Mouse (Mus musculus) heart, embryonic 15.5 days (tissue): ENCODE measurements around the gene Spin4. TPM values are rescaled to one million over a fixed set of nuclear protein-coding genes. Genes with fewer than 3 reads are reported as not detected.
A peak's percentile ranks its signal among the peaks of the same experiment; 100 is the strongest.

Experiments used
- ATAC-seq: fragments of 200-750 bp; cut with Nextera tagmentation; replicated peaks from 2 replicates; pipeline ENCODE4 v1.8.0; 2017; ENCODE audit warnings: low read depth, moderate TSS enrichment; ENCODE audit not compliant: insufficient number of reproducible peaks, insufficient read depth, low FRiP score
- H3K27ac ChIP-seq: fragments of 300-500 bp; sonication (generic); 2 replicates; pipeline ENCODE4 v1.5.1; 2015; ENCODE audit warnings: mild to moderate bottlenecking, inconsistent platforms
- H3K27me3 ChIP-seq: fragments of 300-500 bp; sonication (generic); 2 replicates; pipeline ENCODE4 v1.6.1; 2015; ENCODE audit warnings: inconsistent platforms
- H3K36me3 ChIP-seq: fragments of 300-500 bp; sonication (generic); 2 replicates; pipeline ENCODE4 v1.6.1; 2015; ENCODE audit warnings: mild to moderate bottlenecking, inconsistent platforms
- H3K4me1 ChIP-seq: fragments of 300-500 bp; sonication (generic); replicated peaks from 2 replicates; pipeline ENCODE4 v1.6.1; 2015; ENCODE audit warnings: inconsistent platforms
- H3K4me2 ChIP-seq: fragments of 300-500 bp; sonication (generic); 2 replicates; pipeline ENCODE4 v1.6.1; 2015; ENCODE audit warnings: inconsistent platforms, mild to moderate bottlenecking, moderate library complexity
- H3K4me3 ChIP-seq: fragments of 300-500 bp; sonication (generic); 2 replicates; pipeline ENCODE4 v1.5.1; 2015; ENCODE audit warnings: mild to moderate bottlenecking, inconsistent platforms
- H3K9ac ChIP-seq: fragments of 300-500 bp; sonication (generic); 2 replicates; pipeline ENCODE4 v1.6.1; 2015; ENCODE audit warnings: mild to moderate bottlenecking, inconsistent platforms
- H3K9me3 ChIP-seq: fragments of 300-500 bp; sonication (generic); replicated peaks from 2 replicates; pipeline ENCODE4 v1.6.1; 2016; ENCODE audit warnings: inconsistent platforms
- WGBS: fragments of 180-500 bp; shearing (Covaris S2); methylation state at CpG from one replicate; pipeline ENCODE4 v1.1.7; 2015; ENCODE audit warnings: mixed read lengths; 5-methylcytosine and 5-hydroxymethylcytosine counted together
- polyA plus RNA-seq: library from polyadenylated mRNA; unstranded; fragments of >200 nt; fragmentation: Nextera tagmentation; extraction: Ambion mirVana; gene quantifications from 2 replicates; pipeline ENCODE4 v1.2.1, GENCODE M21; 2015

Gene Spin4
- 3.8 and 4.2 TPM in 2 replicates for polyA plus RNA-seq

DNA sequence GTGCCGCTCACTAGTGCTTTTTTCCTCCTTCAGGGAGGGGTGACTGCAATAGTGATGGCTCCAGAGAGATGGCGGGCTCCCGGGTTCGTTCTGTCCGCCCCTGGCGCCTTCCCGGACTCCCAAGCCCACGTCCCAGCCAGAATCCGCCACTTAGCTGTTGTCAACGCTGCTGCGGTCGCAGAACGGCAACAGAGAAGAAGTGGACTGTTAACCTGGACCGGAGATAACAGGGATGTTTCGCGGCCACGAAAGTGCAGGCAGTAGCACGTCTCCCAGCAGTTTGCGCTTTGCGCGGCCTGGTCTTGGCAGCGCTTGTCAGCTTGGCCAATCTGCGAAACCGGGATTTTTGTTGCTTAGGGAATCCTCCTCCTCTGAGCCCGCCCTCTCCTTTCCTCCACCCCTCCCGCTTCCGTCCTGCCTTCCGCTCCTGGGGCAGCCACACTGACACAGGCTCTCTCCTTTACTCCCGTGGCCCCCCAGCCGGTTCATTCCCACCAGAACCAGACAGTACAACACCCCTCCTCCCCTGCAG, at the start of gene Spin4:
Spin4 (minus strand) TSS at position 322 of the 532 bp plus-strand sequence.
- H3K27ac ChIP-seq, result peak within 1 kb of the TSS; percentile 91
- 14% methylated on average over 29 of the region's 30 CpGs for WGBS
- peak within 1 kb of the TSS; percentile 69 for H3K4me2 ChIP-seq
- H3K9me3 ChIP-seq, result no peaks in the 10 kb centered on the region
- peak within 1 kb of the TSS; percentile 64 for H3K9ac ChIP-seq
- H3K4me1 ChIP-seq, result no peaks in the 10 kb centered on the region
- H3K4me3 ChIP-seq, result peak within 1 kb of the TSS; percentile 58
- peak; percentile 98 for ATAC-seq
- no peaks in the 10 kb centered on the region for H3K27me3 ChIP-seq
- no peaks in the 10 kb centered on the region for H3K36me3 ChIP-seq

DNA sequence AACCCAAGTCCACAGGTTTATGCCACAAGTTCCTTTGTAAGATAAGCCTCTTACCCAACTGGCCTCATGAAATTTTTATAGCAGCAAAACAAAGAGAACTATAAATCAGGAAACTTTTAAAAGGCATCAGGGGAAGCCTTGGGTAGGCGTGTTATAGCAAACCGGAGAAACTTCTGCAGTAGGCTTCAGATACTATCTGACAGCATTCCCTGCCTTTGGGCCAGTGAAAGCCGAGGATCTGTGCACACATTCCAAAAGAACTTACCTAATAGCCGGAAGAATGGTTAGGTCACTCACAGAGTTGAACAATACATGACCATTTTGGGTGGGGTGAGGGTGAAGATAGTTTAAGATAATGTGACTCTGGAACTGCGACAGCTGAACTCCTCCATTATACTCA, 1.4 kb upstream of the Spin4 start:
- 52% methylated on average over 5 of the region's 5 CpGs for whole genome bisulfite sequencing

DNA sequence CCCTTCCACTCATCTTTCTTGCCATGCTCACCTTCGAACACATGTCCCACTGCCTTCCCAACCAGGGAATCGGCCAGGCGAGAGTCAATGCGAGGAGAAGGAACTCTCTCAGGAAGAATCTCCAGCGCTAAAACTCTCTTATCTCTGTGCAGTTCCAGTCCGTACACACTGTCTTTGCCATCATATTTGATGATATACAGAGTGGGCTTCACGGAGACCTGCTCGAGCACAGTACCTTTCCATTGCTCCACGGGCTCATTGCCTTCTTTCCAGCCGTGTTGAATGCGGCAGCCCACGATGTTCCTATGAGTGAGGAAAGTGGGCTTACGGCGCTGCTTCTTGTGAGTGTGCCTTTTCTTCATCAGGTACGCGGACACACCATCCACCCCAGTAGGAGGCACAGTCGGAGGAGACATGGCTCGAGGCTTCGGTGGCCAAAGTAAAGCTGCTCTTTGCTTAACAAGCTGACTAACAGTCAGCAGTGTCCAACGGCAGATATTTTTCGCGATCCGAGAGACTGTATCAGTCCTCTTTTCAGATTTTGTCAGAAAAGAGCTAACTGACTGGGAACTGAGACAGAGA, 612 bp downstream of the Spin4 start:
- Histone ChIP-seq H3K4me2 (peak overlapping the region; percentile 69), H3K36me3 (no peaks in the 10 kb centered on the region), H3K4me1 (no peaks in the 10 kb centered on the region), H3K27ac (peak overlapping the region; percentile 91), H3K9me3 (no peaks in the 10 kb centered on the region), H3K4me3 (peak overlapping the region; percentile 58), H3K27me3 (no peaks in the 10 kb centered on the region), H3K9ac (peak overlapping the region; percentile 64)
- 0 out of 2 replicates have a peak, but pooled peaks have one; percentile 9 for ATAC-seq
- 15% methylated on average over 23 of the region's 23 CpGs for whole genome bisulfite sequencing

More for the DNA sequence above, 1.4 kb upstream of the Spin4 start:
- H3K9ac ChIP-seq, result no peak overlapping the region
- H3K27me3 ChIP-seq, result no peaks in the 10 kb centered on the region
- no peak overlapping the region for H3K4me3 ChIP-seq
- no peaks in the 10 kb centered on the region for H3K4me1 ChIP-seq
- no peaks in the 10 kb centered on the region for H3K36me3 ChIP-seq
- H3K4me2 ChIP-seq, result no peak overlapping the region
- no peaks in the 10 kb centered on the region for H3K9me3 ChIP-seq
- H3K27ac ChIP-seq, result no peak overlapping the region
- ATAC-seq, result no peak

DNA sequence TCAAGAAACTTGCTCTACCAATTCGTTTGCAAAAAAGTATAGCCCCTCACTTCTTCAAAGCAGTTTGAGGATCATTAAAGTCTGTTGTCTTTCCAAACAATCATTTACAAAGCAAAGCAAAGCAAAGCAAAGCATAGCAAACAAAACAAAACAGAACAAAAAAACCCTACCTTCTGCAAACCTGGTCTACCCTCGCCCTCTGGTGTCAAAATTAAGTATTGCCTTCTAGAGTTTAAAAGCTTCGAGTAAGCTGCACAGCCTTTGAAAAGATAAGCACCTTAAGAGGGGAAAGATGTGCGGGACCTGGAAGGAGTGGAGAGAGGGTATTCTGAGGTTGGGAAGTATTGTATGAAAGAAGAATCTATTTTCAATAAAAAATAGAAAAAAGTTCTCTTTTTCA, 14.4 kb downstream of the Spin4 start:
- no peak for ATAC-seq
- H3K4me3 ChIP-seq, result no peak overlapping the region
- no peak overlapping the region for H3K4me2 ChIP-seq
- H3K4me1 ChIP-seq, result no peaks in the 10 kb centered on the region
- no peak overlapping the region for H3K9ac ChIP-seq
- H3K27ac ChIP-seq, result no peak overlapping the region
- 11% methylated on average over 4 of the region's 4 CpGs for WGBS
- H3K36me3 ChIP-seq, result no peaks in the 10 kb centered on the region
- no peaks in the 10 kb centered on the region for H3K27me3 ChIP-seq
- no peaks in the 10 kb centered on the region for H3K9me3 ChIP-seq

DNA sequence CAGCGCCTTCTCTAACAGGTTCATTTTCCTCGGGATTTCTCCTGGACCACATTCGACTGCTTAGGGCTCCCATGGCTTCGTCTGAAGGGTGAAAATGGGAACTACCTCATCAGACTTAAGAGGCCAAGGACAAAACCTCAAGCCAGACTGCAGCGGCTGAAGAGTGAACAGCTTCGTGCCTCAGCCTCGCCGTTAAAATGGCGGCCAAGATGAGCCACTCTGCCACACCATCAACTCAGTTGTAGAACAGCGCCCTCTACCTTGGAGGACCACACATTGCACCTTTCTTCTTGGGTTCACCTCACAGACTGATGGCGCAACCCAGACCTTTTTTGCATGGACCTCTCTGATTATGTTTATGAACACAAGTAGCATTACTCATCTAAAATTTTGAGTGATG, 27.6 kb downstream of the Spin4 start:
- 90% methylated on average over 11 of the region's 11 CpGs for WGBS
- ATAC-seq, result no peak
- Histone ChIP-seq H3K4me1 (no peaks in the 10 kb centered on the region), H3K9ac (no peak overlapping the region), H3K27ac (no peak overlapping the region), H3K4me2 (no peak overlapping the region), H3K36me3 (no peaks in the 10 kb centered on the region), H3K9me3 (no peaks in the 10 kb centered on the region), H3K27me3 (no peaks in the 10 kb centered on the region), H3K4me3 (no peak overlapping the region)

DNA sequence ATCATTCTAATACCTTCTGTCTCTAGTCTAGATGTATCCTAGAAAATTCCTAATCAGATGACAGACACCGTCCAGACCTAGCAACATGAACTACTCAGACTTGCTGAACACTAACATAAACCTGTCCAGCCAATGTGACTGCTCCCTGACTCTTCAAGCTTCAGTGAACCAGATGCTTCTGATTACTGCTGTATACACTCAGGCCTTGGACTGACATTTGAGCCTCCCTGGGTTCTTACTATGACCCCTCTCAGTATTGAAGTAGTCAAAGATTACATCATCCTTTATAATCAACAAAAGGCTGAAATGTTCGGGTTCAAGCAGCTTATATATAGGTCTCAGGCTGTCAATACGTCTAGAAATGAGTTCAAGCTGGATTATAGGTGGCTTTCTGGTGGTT, 32.4 kb downstream of the Spin4 start:
- 46% methylated on average over 3 of the region's 3 CpGs for WGBS
- no peak for ATAC-seq
- no peak overlapping the region for H3K9ac ChIP-seq
- no peaks in the 10 kb centered on the region for H3K9me3 ChIP-seq
- no peaks in the 10 kb centered on the region; the same call in 1 of the 2 replicates for H3K27me3 ChIP-seq
- H3K4me1 ChIP-seq, result no peaks in the 10 kb centered on the region
- no peak overlapping the region for H3K4me3 ChIP-seq
- no peaks in the 10 kb centered on the region for H3K36me3 ChIP-seq
- no peak overlapping the region for H3K27ac ChIP-seq
- no peak overlapping the region for H3K4me2 ChIP-seq

DNA sequence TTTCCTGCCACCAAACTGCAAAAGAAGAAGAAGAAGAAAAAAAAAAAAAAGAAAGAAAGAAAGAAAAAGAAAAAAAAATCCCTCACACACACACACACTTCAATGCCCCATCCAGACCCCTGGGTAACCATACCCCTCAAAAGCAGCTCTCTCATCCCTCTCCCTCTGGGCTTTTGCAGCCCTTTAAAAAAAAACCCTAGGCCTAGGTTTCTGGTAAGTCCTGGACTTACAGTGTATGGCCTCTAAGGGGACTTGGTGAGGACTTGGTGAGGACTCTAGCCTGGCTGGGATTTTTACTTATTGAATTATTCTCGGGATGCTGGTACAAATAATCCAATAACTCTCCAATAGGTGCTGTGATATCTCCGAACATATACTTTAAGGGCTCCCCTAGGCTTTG, 35.6 kb downstream of the Spin4 start:
- no peak for ATAC-seq
- peak overlapping the region; percentile 48 for H3K4me3 ChIP-seq
- H3K27ac ChIP-seq, result no peak overlapping the region
- H3K36me3 ChIP-seq, result no peaks in the 10 kb centered on the region
- H3K27me3 ChIP-seq, result no peaks in the 10 kb centered on the region; the same call in 1 of the 2 replicates
- H3K9ac ChIP-seq, result peak overlapping the region; percentile 44; the same call in 1 of the 2 replicates
- 71% methylated on average over 2 of the region's 2 CpGs for WGBS
- H3K9me3 ChIP-seq, result no peaks in the 10 kb centered on the region
- no peaks in the 10 kb centered on the region for H3K4me1 ChIP-seq
- H3K4me2 ChIP-seq, result peak overlapping the region; percentile 70

DNA sequence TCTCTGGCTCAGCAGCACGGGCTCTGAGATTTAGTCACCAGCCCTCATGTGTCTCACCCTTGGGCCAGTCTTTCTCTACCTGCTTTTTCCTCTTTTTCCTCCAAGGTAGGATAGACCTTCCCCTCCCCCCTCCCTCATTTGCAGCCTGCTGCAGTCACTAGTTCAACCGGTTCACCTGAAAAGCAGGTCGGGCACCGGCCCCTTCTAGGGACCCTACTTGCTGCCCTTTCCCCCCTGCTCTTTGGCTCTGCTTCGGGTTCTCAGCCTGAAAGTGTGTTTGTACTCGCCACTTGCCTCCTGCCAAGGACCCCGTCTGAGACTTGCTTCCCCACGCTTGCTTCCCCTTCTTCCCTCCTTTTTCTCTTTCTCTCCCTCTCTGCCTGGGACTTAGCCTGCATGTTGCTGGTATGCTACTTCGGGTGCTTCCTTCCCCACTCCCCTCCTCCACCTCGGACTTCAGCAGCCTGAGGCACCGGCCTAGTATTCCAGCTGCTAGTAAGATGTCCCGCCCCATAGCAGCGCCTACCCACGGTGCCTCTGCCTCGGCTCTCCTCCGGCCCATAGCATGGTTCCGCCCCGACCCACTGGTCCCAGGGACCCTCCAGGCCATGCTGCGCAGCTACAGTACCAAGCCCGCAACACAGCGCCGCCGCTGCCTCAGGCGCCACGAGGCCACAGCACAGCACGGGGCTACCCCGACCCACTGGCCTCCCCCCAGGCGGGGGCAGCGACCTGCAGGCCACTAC, 36.2 kb downstream of the Spin4 start:
- Histone ChIP-seq H3K4me2 (peak overlapping the region; percentile 70), H3K9me3 (no peaks in the 10 kb centered on the region), H3K4me1 (no peaks in the 10 kb centered on the region), H3K27me3 (no peaks in the 10 kb centered on the region; the same call in 1 of the 2 replicates), H3K9ac (peak overlapping the region; percentile 44), H3K36me3 (no peaks in the 10 kb centered on the region), H3K27ac (no peak overlapping the region), H3K4me3 (peak overlapping the region; percentile 48)
- 17% methylated on average over 29 of the region's 29 CpGs for WGBS
- ATAC-seq, result peak; percentile 55; the same call in 1 of the 2 replicates

Other genes starting within 250 kb of the Spin4 start
- 9.0 and 12.3 TPM in 2 replicates for gene Arhgef9, start 170.2 kb upstream of the Spin4 start, polyA plus RNA-seq